Mouse (Mus musculus): ENCODE results near the gene Mcm3ap. TPM values are rescaled to one million over a fixed set of nuclear protein-coding genes. Genes with fewer than 3 reads are reported as not detected.

Mcm3ap gene
- polyA plus RNA-seq, 1 experiment: not detected

- TF ChIP-seq CTCF (IDR thresholded peaks at IDR 0.05; ENCODE audit: insufficient read depth, low read depth, low read length) (no peak), POLR2A (IDR thresholded peaks at IDR 0.05; ENCODE audit: insufficient read depth, low read depth, low read length) (no peak)
- 94% methylated on average over 8 of the region's 8 CpGs for WGBS
Measured at GRCm38 (mm10) chr10:76546566-76546965, 77.8 kb downstream of the Mcm3ap start.

GRCm38 (mm10) chr10:76548218-76548617 is 79.5 kb downstream of the Mcm3ap start:
- WGBS: 93% methylated on average over 8 of the region's 8 CpGs
- TF ChIP-seq CTCF (IDR thresholded peaks at IDR 0.05; ENCODE audit: insufficient read depth, low read depth, low read length) (no peak), POLR2A (IDR thresholded peaks at IDR 0.05; ENCODE audit: insufficient read depth, low read depth, low read length) (no peak)
- no peak overlapping the region for H3K4me3 ChIP-seq (ENCODE audit: insufficient read depth, low read depth, low read length)
- no peak overlapping the region for H3K27ac ChIP-seq (ENCODE audit: insufficient read depth, low read depth, low read length)
- no peaks in the 10 kb centered on the region for H3K4me1 ChIP-seq (ENCODE audit: control insufficient read depth, insufficient read depth, low read length)

More at GRCm38 (mm10) chr10:76546566-76546965, 77.8 kb downstream of the Mcm3ap start:
- Histone ChIP-seq H3K27ac (ENCODE audit: insufficient read depth, low read depth, low read length) (no peak overlapping the region), H3K4me1 (ENCODE audit: control insufficient read depth, insufficient read depth, low read length) (no peaks in the 10 kb centered on the region), H3K4me3 (ENCODE audit: insufficient read depth, low read depth, low read length) (no peak overlapping the region)

GRCm38 (mm10) chr10:76550458-76550857 is 81.7 kb downstream of the Mcm3ap start:
- TF ChIP-seq POLR2A (IDR thresholded peaks at IDR 0.05; ENCODE audit: insufficient read depth, low read depth, low read length): no peak
- TF ChIP-seq CTCF (IDR thresholded peaks at IDR 0.05; ENCODE audit: insufficient read depth, low read depth, low read length): 0 out of 2 replicates have a peak, but pooled peaks have one; percentile 16
- Histone ChIP-seq H3K4me1 (ENCODE audit: control insufficient read depth, insufficient read depth, low read length) (no peaks in the 10 kb centered on the region), H3K27ac (ENCODE audit: insufficient read depth, low read depth, low read length) (no peak overlapping the region), H3K4me3 (ENCODE audit: insufficient read depth, low read depth, low read length) (no peak overlapping the region)
- WGBS: 96% methylated on average over 5 of the region's 5 CpGs

- Histone ChIP-seq H3K4me3 (ENCODE audit: insufficient read depth, low read depth, low read length) (no peak overlapping the region), H3K27ac (ENCODE audit: insufficient read depth, low read depth, low read length) (no peak overlapping the region), H3K4me1 (ENCODE audit: control insufficient read depth, insufficient read depth, low read length) (no peaks in the 10 kb centered on the region)
- 70% methylated on average over 3 of the region's 3 CpGs for WGBS
- TF ChIP-seq CTCF (IDR thresholded peaks at IDR 0.05; ENCODE audit: insufficient read depth, low read depth, low read length): no peak
- TF ChIP-seq POLR2A (IDR thresholded peaks at IDR 0.05; ENCODE audit: insufficient read depth, low read depth, low read length): no peak
Measured at GRCm38 (mm10) chr10:76551556-76551955, 82.8 kb downstream of the Mcm3ap start.

GRCm38 (mm10) chr10:76554061-76554460 is 85.3 kb downstream of the Mcm3ap start:
- TF ChIP-seq POLR2A (IDR thresholded peaks at IDR 0.05; ENCODE audit: insufficient read depth, low read depth, low read length) (no peak), CTCF (IDR thresholded peaks at IDR 0.05; ENCODE audit: insufficient read depth, low read depth, low read length) (no peak)
- Histone ChIP-seq H3K27ac (ENCODE audit: insufficient read depth, low read depth, low read length) (no peak overlapping the region), H3K4me3 (ENCODE audit: insufficient read depth, low read depth, low read length) (no peak overlapping the region), H3K4me1 (ENCODE audit: control insufficient read depth, insufficient read depth, low read length) (no peaks in the 10 kb centered on the region)
- whole genome bisulfite sequencing: 91% methylated on average over 5 of the region's 5 CpGs

- Histone ChIP-seq H3K4me1 (ENCODE audit: control insufficient read depth, insufficient read depth, low read length) (no peaks in the 10 kb centered on the region), H3K27ac (ENCODE audit: insufficient read depth, low read depth, low read length) (no peak within 1 kb of the TSS), H3K4me3 (ENCODE audit: insufficient read depth, low read depth, low read length) (no peak within 1 kb of the TSS)
- 90% methylated on average over 10 of the region's 10 CpGs for WGBS
- TF ChIP-seq CTCF (IDR thresholded peaks at IDR 0.05; ENCODE audit: insufficient read depth, low read depth, low read length) (no peak), POLR2A (IDR thresholded peaks at IDR 0.05; ENCODE audit: insufficient read depth, low read depth, low read length) (no peak)
Measured at GRCm38 (mm10) chr10:76561972-76562371, 93.2 kb downstream of the Mcm3ap start, which contains the start of gene Spatc1l. Gene Spatc1l, plus strand, starts transcription at chr10:76562272.

Other genes starting within 250 kb of the Mcm3ap start
- gene Prmt2, start 231.1 kb upstream of the Mcm3ap start, polyA plus RNA-seq (2012; ENCODE audit: insufficient read depth, insufficient read length, low replicate concordance, missing spikeins): not detected in 2 replicates
- gene S100b, start 215.1 kb upstream of the Mcm3ap start, polyA plus RNA-seq (2012; ENCODE audit: insufficient read depth, insufficient read length, low replicate concordance, missing spikeins): 277 TPM in 1 of 2 replicates, not detected in the other
- not detected in 2 replicates for gene Dip2a, start 123.6 kb upstream of the Mcm3ap start, polyA plus RNA-seq (2012; ENCODE audit: insufficient read depth, insufficient read length, low replicate concordance, missing spikeins)
- gene AC141477.1, start 28.5 kb upstream of the Mcm3ap start, polyA plus RNA-seq (2012; ENCODE audit: insufficient read depth, insufficient read length, low replicate concordance, missing spikeins): not detected in 2 replicates
- not detected in 2 replicates for gene Pcnt, start 26.1 kb upstream of the Mcm3ap start, polyA plus RNA-seq (2012; ENCODE audit: insufficient read depth, insufficient read length, low replicate concordance, missing spikeins)
- gene 2610028H24Rik, start 19.8 kb upstream of the Mcm3ap start, polyA plus RNA-seq (2012; ENCODE audit: insufficient read depth, insufficient read length, low replicate concordance, missing spikeins): not detected in 2 replicates
- not detected in 2 replicates for gene Ybey, start 187 bp downstream of the Mcm3ap start, polyA plus RNA-seq (2012; ENCODE audit: insufficient read depth, insufficient read length, low replicate concordance, missing spikeins)
- not detected in 2 replicates for gene Lss, start 62.7 kb downstream of the Mcm3ap start, polyA plus RNA-seq (2012; ENCODE audit: insufficient read depth, insufficient read length, low replicate concordance, missing spikeins)
- not detected in 2 replicates for gene Spatc1l, start 93.3 kb downstream of the Mcm3ap start, polyA plus RNA-seq (2012; ENCODE audit: insufficient read depth, insufficient read length, low replicate concordance, missing spikeins)
- not detected in 2 replicates for gene Ftcd, start 106.7 kb downstream of the Mcm3ap start, polyA plus RNA-seq (2012; ENCODE audit: insufficient read depth, insufficient read length, low replicate concordance, missing spikeins)
- not detected in 2 replicates for gene Col6a2, start 154.7 kb downstream of the Mcm3ap start, polyA plus RNA-seq (2012; ENCODE audit: insufficient read depth, insufficient read length, low replicate concordance, missing spikeins)

Data from olfactory bulb, adult 2 months (tissue).